Mouse (Mus musculus) hindbrain, embryonic 10.5 days (tissue): ENCODE results near the gene Akap6. TPM values are rescaled to one million over a fixed set of nuclear protein-coding genes. Genes with fewer than 3 reads are reported as not detected.
"Not testable (repeated sequence)": the region's sequence is repeated elsewhere in the genome, so short reads cannot be mapped to it uniquely, and the experiment has no call there.

Experiments
- DNase-seq: peaks from one replicate; pipeline ENCODE4 v3.0.0-alpha.2; 2017; ENCODE audit warnings: low spot score
- H3K27ac ChIP-seq: fragments of 300-500 bp; sonication (generic); 2 replicates; pipeline ENCODE4 v1.5.1; 2016; ENCODE audit warnings: mild to moderate bottlenecking, moderate library complexity
- H3K27me3 ChIP-seq: fragments of 300-500 bp; sonication (generic); 2 replicates; pipeline ENCODE4 v1.6.1; 2016; ENCODE audit warnings: mild to moderate bottlenecking; ENCODE audit not compliant: poor library complexity, insufficient read depth, severe bottlenecking
- H3K36me3 ChIP-seq: fragments of 300-500 bp; sonication (generic); 2 replicates; pipeline ENCODE4 v1.6.1; 2016; ENCODE audit warnings: mild to moderate bottlenecking, moderate library complexity
- H3K4me1 ChIP-seq: fragments of 300-500 bp; sonication (generic); replicated peaks from 2 replicates; pipeline ENCODE4 v1.6.1; 2016; ENCODE audit warnings: mild to moderate bottlenecking
- H3K4me3 ChIP-seq: fragments of 300-500 bp; sonication (generic); 2 replicates; pipeline ENCODE4 v1.5.1; 2016; ENCODE audit warnings: mild to moderate bottlenecking, moderate library complexity
- H3K9me3 ChIP-seq: fragments of 300-500 bp; sonication (generic); 2 replicates; pipeline ENCODE4 v1.6.1; 2016; ENCODE audit warnings: mild to moderate bottlenecking, moderate library complexity
- WGBS: fragments of 180-500 bp; shearing (Covaris S2); methylation state at CpG from one replicate; pipeline ENCODE4 v1.1.7; 2016; 5-methylcytosine and 5-hydroxymethylcytosine counted together
- polyA plus RNA-seq: library from polyadenylated mRNA; unstranded; fragments of >200 nt; fragmentation: Nextera tagmentation; extraction: Ambion mirVana; gene quantifications from 2 replicates; pipeline ENCODE4 v1.2.1, GENCODE M21; 2016

Gene Akap6
- polyA plus RNA-seq, 1 experiment from 2014 or later = 18.7 TPM

DNA sequence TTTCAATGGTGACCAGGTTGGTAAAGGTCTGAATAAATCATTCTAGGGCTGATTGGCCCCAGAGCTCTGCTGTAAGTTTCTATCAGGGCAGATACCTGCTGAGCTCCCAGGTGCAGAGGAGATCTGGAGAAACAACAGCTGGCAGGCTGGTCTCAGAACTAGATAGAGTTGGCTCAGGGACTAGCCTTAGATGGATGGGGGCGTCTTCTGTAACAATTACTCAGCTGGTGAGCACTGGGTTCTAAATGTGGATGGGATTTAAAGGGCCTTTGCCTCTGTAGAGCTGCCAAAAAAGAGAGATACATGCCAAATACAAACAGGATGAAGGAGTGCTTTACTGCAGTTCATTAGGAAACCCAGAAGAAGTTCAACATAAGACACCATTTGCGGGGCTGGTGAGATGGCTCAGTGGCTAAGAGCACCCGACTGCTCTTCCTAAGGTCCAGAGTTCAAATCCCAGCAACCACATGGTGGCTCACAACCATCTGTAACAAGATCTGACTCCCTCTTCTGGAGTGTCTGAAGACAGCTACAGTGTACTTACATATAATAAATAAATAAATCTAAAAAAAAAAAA is 24.9 kb downstream of the Akap6 start:
- H3K4me1 ChIP-seq, H3K27ac ChIP-seq, H3K36me3 ChIP-seq, H3K27me3 ChIP-seq, H3K4me3 ChIP-seq, H3K9me3 ChIP-seq, DNase-seq: not testable (repeated sequence)
- WGBS = 72% methylated on average over 3 of the region's 3 CpGs

DNA sequence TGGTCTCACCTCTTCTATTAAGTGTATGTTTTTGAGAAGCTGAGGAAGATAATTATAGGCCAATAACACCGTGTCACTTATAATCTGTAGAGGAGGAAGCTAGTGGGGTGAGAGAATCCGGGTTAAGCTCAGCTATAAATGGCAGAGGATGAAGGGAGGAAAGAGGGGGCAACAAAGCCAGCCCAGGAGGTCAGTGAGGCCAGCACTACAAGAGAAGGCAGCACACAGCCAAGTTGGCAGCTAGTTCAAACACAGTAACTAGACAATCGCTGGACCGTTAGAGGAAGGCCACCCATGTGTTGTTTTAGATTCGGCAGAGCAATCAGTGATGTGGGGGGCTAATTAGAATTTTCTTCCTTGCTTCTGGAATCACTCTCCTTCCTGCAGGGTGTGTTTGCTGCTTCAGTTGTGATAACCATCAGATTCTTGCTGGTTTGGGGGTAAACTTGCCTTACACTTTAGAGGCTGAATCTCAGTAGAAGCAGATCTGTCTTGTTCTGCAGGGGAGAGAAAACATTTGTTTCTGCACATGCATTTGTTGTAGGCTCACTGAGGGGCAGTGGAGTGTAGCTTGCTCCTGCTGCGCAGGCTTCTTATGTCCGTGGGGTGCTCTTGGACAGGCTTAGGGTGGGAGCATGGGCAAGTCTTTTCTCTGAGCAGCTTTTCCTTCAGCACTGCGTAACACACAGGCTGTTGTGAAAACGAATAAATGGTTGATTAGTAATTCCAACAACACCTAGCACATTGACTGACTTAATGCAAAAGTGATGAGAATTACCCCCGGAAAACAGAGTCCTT is 27.4 kb downstream of the Akap6 start:
- no peak overlapping the region for H3K4me3 ChIP-seq

DNA sequence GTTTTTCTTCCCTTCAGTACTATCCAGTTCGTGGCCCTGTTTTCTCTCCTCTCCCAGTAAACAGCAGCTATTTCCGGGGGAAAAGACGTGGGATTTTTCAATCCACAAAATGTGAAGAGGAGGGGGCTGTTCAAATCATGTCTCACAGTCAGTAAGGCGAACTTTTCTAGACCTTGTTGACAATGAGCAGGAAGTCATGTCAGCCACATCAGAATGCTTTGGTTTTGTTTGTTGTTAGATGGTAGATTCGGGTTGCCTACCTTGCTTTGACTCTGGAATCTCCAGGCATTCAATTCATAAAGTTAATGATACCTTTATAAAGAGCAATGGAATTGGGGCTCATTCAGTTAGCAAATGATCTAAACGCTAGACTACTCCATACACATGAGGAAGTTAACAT is 30.2 kb downstream of the Akap6 start:
- whole genome bisulfite sequencing = 88% methylated on average over 6 of the region's 6 CpGs
- peaks cover 7% of the 10 kb centered on the region for H3K4me1 ChIP-seq
- no peaks in the 10 kb centered on the region for H3K27me3 ChIP-seq
- no peak overlapping the region for H3K27ac ChIP-seq
- 0 out of 2 replicates have a peak, but pooled peaks cover 3% of the 10 kb centered on the region for H3K9me3 ChIP-seq
- no peak for DNase-seq
- H3K4me3 ChIP-seq = no peak overlapping the region
- H3K36me3 ChIP-seq = 0 out of 2 replicates have a peak, but pooled peaks cover 7% of the 10 kb centered on the region

More for the DNA sequence above, 27.4 kb downstream of the Akap6 start:
- Histone ChIP-seq H3K27ac (no peak overlapping the region), H3K4me1 (peaks cover 7% of the 10 kb centered on the region), H3K27me3 (no peaks in the 10 kb centered on the region), H3K9me3 (0 out of 2 replicates have a peak, but pooled peaks cover 3% of the 10 kb centered on the region), H3K36me3 (0 out of 2 replicates have a peak, but pooled peaks cover 7% of the 10 kb centered on the region)
- no peak for DNase-seq
- WGBS = 70% methylated on average over 10 of the region's 10 CpGs

DNA sequence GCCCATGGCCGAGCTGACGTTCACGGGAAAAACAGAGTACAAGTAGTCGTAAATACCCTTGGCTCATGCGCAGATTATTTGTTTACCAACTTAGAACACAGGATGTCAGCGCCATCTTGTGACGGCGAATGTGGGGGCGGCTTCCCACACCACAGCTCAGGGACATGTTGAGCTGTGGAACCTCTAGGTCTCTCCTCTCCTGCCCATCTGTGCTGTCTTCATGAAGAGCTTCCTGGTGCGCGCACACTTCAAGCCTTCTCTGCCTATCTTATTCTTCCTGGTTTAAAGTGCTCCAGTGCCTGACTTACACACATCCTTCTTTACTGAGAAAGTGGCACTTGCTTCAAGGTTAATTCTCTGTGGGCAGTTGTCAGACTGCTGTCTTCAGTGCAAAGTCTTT is 36.0 kb downstream of the Akap6 start:
- H3K9me3 ChIP-seq, H3K27me3 ChIP-seq, H3K36me3 ChIP-seq, H3K4me3 ChIP-seq, H3K27ac ChIP-seq, H3K4me1 ChIP-seq, DNase-seq: not testable (repeated sequence)
- 94% methylated on average over 8 of the region's 11 CpGs for WGBS

DNA sequence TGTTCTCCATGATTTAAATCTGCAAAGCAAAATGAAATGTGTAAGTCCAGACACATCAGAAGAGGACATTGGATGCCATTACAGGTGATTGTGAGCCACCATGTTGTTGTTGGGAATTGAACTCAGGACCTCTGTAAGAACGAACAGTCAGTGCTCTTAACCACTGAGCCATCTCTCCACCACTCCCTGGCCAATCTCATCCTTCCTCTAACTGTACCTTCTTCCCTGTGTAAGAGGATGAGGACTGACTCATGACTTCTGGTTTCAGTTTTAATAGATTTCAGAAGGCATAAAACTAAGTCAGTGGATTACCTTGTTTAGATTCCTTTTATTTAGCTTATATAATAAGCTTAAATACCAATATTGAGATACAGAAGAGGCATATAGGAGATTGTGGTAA is 38.0 kb downstream of the Akap6 start:
- Histone ChIP-seq H3K27ac (no peak overlapping the region), H3K4me1 (no peaks in the 10 kb centered on the region), H3K4me3 (no peak overlapping the region), H3K36me3 (peaks cover 3% of the 10 kb centered on the region), H3K9me3 (no peaks in the 10 kb centered on the region), H3K27me3 (no peaks in the 10 kb centered on the region)
- no peak for DNase-seq
- 98% methylated on average over 1 of the region's 1 CpGs for WGBS

DNA sequence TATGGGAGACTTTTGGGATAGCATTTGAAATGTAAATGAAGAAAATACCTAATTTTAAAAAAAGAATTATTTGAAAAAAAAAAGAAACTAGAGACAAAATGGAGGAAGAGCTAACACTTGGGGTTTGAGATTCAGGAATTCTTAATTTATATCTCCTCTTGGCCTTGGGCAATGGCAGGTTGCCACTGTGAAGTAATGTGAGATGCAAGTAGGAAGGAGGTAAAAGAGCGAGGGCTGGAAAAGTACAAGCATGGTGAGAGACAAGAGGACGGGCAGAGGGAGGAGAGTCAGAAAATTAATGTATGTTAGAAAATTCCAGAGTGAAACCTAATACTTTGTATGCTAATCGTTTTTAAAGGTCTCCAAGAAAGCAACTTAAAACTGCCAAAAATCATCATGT is 40.1 kb downstream of the Akap6 start:
- 83% methylated on average over 3 of the region's 3 CpGs for WGBS
- H3K4me1 ChIP-seq = peaks cover 4% of the 10 kb centered on the region; the same call in 1 of the 2 replicates
- H3K4me3 ChIP-seq = no peak overlapping the region
- no peak overlapping the region for H3K27ac ChIP-seq
- no peaks in the 10 kb centered on the region for H3K9me3 ChIP-seq
- H3K27me3 ChIP-seq = no peaks in the 10 kb centered on the region
- H3K36me3 ChIP-seq = peaks cover 7% of the 10 kb centered on the region
- DNase-seq = no peak

DNA sequence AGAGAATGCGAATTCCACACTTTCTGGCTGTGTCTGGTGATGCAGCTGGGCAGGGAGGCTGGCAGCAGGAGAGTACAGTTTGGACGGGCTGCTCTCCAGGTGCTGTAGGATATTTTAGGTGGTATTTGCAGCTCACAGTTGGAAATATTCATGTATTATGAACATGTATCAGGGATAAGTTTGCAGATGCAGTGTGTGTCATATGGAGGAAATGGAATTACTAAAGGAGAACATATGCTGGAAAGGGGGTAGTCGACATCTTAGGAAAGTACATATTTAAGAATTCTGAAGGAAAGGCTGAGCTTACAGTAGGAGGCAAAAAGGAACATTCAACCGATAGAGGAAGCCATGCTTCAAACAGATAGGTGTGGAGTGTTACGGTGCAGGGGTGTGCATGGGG is 42.6 kb downstream of the Akap6 start:
- peaks cover 4% of the 10 kb centered on the region; the same call in 1 of the 2 replicates for H3K36me3 ChIP-seq
- 92% methylated on average over 5 of the region's 5 CpGs for WGBS
- H3K4me1 ChIP-seq = peaks cover 6% of the 10 kb centered on the region; the same call in 1 of the 2 replicates
- H3K27me3 ChIP-seq = no peaks in the 10 kb centered on the region
- H3K9me3 ChIP-seq = 0 out of 2 replicates have a peak, but pooled peaks cover under 1% of the 10 kb centered on the region
- DNase-seq = no peak
- no peak overlapping the region for H3K27ac ChIP-seq
- no peak overlapping the region for H3K4me3 ChIP-seq

DNA sequence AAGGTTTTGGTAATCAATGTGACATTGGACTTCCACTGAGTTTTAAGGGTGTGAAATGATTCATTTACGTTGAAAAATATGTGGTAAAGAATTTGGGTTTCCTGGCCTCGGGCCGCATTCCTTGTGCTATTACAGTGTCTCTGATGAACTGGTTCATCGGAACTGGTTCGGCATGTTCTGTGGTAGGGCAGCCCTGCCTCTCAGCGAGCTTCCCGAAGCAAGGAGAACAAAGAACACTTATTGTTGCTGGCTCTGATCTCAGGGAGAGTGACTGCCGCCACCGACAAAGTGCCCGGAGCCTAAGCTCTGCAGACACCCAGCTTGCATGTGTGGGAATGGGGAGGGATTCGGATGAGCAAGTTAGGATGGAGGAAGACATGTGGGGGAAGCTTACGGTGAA is 50.8 kb downstream of the Akap6 start:
- Histone ChIP-seq H3K4me1 (peaks cover 9% of the 10 kb centered on the region; the same call in 1 of the 2 replicates), H3K4me3 (no peak overlapping the region), H3K36me3 (0 out of 2 replicates have a peak, but pooled peaks cover 6% of the 10 kb centered on the region), H3K27me3 (0 out of 2 replicates have a peak, but pooled peaks cover 5% of the 10 kb centered on the region), H3K27ac (no peak overlapping the region), H3K9me3 (0 out of 2 replicates have a peak, but pooled peaks cover 6% of the 10 kb centered on the region)
- peak; percentile 23 for DNase-seq
- WGBS = 51% methylated on average over 12 of the region's 12 CpGs

DNA sequence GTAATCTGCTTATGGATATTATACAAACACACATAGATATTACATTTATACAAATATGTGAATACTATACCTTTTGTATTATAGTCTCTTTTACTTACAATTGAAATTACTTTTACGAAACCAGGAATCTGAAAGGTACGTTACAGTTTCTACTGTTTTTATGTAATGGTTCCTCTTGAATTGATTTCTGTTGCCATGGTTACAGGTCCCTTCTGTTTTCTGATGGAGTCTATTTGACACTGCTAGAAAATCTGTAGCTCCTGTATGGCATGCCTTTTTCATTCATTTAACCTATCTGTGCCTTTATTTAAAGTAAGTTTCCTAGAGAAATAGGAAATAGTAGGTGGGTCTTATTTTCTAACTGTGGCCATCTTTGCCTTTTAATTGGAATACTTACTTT is 56.5 kb downstream of the Akap6 start:
- H3K36me3 ChIP-seq = no peaks in the 10 kb centered on the region
- no peak for DNase-seq
- H3K4me1 ChIP-seq = peaks cover 16% of the 10 kb centered on the region
- H3K4me3 ChIP-seq = no peak overlapping the region
- H3K9me3 ChIP-seq = no peaks in the 10 kb centered on the region
- H3K27ac ChIP-seq = no peak overlapping the region
- WGBS = 85% methylated on average over 2 of the region's 2 CpGs
- H3K27me3 ChIP-seq = 0 out of 2 replicates have a peak, but pooled peaks cover 5% of the 10 kb centered on the region

DNA sequence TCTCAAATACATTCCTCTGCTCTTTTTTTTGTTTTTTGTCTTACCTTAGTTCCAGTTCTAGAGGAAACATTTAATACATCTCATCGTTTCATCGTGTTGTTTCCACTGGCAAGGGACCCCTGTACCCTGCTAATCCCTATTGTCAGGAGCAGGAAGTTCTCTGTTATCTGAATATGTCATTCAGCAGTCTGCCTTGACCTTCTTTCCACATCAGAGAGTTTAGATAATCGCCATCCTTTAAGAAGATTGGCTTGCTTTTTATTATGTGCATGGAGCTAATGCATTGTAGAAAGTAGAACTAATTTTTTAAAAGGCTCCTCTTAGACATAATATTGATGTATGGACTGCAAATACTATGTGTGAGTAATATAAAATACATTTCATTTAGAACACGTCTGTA is 58.7 kb downstream of the Akap6 start:
- H3K9me3 ChIP-seq = no peaks in the 10 kb centered on the region
- no peaks in the 10 kb centered on the region for H3K36me3 ChIP-seq
- H3K27me3 ChIP-seq = 0 out of 2 replicates have a peak, but pooled peaks cover 5% of the 10 kb centered on the region
- DNase-seq = no peak
- WGBS = 26% methylated on average over 4 of the region's 4 CpGs
- no peak overlapping the region for H3K4me3 ChIP-seq
- H3K27ac ChIP-seq = no peak overlapping the region
- H3K4me1 ChIP-seq = peaks cover 16% of the 10 kb centered on the region

DNA sequence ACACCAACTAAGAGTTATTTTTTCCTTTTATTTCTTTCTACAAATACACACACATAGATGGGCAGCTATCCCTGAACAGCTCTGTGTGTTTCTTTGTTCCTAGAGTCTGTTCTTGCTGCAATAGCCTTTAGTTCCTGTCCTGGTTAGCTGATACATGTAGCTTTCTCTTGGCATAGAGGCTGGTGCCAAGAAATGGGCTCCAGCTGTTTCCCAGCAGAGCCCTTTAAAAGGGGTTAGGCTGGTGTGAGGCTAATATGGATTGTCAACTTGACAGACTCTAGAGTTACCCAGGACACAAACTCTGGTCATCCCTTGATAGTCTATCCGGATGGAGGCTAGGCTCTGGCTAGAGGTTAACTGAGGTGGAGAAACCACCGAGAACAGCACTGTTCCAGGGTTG is 64.9 kb downstream of the Akap6 start:
- no peak overlapping the region for H3K4me3 ChIP-seq
- no peak for DNase-seq
- no peaks in the 10 kb centered on the region for H3K36me3 ChIP-seq
- peaks cover 6% of the 10 kb centered on the region for H3K4me1 ChIP-seq
- no peak overlapping the region for H3K27ac ChIP-seq
- 0 out of 2 replicates have a peak, but pooled peaks cover 4% of the 10 kb centered on the region for H3K27me3 ChIP-seq
- H3K9me3 ChIP-seq = no peaks in the 10 kb centered on the region
- WGBS = 88% methylated on average over 2 of the region's 2 CpGs

DNA sequence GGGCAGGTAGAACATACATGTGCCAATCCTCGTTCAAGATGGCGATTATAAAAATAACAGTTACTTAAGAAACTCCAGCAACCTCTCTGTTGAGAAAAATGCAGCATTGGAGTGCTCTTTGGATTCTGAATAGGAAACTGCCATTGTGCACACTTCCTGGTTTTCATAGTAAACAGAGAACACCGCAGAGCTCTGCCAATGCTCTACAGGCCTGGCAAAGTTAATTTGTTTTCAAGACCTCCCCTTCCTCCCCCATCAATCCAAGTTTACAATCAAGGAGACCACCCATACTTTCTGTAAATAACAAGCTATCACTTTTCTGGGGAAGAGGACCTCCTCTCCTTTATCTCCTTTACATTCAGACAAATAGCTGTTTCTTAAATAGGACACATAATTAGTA is 65.6 kb downstream of the Akap6 start:
- Histone ChIP-seq H3K9me3 (no peaks in the 10 kb centered on the region), H3K36me3 (no peaks in the 10 kb centered on the region), H3K27me3 (0 out of 2 replicates have a peak, but pooled peaks cover 4% of the 10 kb centered on the region), H3K4me1 (peaks cover 13% of the 10 kb centered on the region), H3K4me3 (no peak overlapping the region), H3K27ac (no peak overlapping the region)
- DNase-seq = no peak
- 86% methylated on average over 3 of the region's 3 CpGs for WGBS

DNA sequence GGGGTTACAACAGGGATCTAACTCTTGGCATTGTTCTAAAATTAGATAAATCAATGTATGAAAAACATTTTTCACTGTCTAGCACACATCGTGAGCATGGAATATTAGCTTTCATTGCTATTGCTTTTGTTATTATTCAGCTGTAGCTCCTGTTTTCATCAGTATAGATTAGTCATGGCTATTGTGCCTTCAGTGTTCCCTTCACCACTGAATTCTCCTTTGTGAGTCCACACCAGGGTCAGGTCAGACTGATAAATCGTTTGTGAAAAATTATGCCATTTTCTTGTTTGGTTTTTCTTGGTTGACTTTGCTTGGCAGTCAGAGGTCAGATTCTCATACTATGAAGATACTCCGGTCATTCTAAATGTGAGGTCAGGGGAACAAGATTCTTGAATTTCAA is 70.4 kb downstream of the Akap6 start:
- Histone ChIP-seq H3K4me3 (no peak overlapping the region), H3K27me3 (no peaks in the 10 kb centered on the region), H3K4me1 (peaks cover 59% of the 10 kb centered on the region), H3K36me3 (no peaks in the 10 kb centered on the region), H3K9me3 (no peaks in the 10 kb centered on the region), H3K27ac (0 out of 2 replicates have a peak overlapping the region, but pooled peaks have one; percentile 26)
- 23% methylated on average over 3 of the region's 3 CpGs for WGBS
- DNase-seq = no peak
